Mouse (Mus musculus): ENCODE measurements around the gene Acacb.

Acacb gene

DNA sequence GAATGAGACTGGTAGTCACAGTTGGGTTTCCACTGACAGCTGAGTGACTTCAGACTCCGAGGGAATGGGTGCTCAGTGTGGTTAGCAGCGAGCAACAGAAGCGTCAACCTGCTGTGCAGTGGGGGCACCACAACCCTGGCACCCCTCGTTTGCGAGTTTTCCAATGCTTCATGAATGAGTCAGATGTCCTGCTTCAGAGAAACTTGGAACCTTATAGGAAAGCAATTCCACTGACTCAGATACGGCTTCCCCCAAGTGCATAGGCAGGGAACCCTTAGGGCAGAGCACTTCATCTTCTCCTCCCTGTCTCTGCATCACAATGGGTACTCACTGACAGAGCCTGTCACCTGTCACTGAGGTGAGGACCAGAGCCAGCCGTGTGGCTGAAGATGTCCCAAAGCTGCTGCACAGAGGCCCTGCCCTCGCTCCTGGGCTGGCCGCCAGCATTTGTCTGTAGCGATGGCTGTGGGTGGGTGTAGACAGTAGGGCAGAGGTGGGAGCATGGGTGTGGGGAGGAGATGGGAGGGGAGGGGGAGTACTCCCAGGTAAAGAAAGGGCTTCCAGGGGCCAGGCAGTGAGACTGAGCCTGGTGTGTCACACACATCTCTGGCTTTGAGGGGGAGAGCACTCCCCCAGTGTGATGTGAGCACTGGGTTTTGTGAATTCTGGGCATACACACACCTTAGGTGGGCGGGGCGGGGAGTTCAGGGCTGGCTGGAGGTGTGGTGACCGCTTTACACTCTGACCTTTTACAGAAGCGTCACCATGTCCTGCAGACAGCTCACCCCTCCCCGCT, 8.7 kb upstream of the Acacb start:
- DNase-seq = no peak

DNA sequence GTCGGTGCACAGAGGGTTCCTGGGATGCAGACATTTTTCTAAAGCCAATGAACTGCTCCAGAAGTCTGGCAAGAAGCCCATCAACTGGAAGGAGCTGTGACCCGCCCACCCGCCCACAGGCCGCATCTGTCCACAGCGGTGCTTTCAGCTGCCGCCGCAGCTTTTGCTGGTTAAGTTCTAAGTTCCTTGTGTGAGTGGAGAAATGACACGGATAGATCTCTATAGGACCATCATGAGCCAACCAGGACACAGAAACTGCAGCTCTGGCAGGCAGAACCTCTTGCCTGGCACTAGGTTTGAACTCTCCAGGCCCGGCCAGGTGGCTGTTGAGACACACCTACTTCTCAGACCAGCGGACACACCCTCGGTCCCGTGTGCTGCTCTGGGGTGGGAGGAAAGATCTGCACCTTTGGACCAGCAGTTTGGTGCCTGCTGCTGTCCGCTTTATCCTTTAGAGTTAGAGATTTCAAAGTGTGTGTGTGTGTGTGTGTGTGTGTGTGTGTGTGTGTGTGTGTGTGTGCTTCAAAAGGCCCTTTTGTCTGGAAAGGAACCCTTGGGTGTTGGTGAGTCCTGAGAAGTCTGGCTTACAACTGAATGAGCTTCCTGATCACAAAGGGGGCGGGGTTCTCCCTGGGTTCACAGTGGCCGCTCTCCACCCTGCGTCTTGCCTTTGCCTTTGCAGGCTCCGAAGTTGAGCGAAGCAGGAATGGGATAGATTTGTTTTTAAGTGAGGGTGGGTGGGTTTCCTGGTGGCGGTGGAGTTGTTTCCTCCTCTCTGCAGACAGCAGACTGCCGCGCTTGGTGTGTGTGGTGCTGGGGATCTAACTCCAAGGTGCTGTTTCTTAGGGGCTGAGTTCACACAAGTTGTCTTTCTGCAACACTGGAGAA, 7.8 kb upstream of the Acacb start:
- DNase-seq = no peak

DNA sequence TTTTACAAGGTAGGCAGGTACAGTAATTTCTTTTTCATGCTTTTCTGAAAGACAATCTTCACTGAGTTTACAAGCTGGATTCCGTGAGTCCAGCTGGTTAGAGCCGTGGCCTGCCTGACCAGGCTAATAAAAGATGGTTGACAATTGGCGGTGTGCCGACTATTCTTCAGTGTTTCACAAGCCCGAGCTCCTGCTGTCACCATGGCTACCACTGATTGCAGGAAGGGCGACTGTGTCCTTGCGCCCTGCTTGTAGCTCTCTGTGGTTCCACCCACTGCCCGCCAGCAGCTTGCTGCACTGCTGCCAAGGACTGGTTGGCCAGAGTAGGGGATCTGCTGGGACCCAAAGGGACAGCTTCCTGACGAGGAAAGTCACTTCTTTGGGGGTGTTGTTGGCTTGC, 7.2 kb upstream of the Acacb start:
- DNase-seq = peak; percentile 32 to 57

DNA sequence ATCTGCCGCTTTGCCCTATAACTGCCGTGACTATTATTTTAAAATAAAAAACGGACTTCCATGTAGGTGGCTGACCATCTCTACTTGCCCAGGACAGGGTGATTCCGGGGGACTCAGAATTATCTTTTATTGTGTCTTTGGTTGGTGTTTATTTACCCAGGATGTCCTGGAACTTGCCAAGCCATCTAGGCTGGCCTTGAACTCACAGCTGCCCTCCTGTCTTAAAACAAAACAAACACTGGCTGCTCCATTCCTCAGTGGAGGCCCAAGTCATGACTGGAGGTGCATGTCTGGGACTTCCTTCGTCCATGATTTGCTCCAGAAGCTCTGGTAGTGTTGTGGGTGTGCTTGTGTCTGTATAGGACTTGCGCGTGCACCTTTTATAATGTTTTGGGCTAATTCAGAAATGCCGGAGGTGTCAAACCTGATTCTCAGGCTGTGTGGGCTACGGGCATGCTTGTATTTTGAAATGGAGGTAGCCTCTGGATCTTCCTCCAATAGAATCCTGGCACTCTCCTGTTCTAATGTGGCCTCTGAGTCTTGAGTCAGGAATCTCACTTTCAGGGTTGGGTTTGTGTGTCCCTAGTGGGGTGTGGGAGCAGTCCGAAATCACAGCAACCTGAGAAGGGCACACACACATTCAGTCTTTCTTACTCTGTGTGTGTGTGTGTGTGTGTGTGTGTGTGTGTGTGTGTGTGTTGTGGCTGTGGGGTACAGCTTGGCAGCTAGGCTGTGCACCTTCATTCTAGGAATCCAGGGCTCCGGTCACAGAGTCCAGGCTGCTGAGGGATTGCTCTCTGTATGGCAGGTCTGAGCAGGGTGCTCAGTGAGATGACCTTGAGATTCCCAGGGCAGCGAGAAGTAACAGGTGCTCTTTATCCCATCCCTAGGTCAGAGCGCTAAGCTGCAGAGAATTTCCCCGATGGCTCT, 973 bp downstream of the Acacb start:
- no peak for DNase-seq

DNA sequence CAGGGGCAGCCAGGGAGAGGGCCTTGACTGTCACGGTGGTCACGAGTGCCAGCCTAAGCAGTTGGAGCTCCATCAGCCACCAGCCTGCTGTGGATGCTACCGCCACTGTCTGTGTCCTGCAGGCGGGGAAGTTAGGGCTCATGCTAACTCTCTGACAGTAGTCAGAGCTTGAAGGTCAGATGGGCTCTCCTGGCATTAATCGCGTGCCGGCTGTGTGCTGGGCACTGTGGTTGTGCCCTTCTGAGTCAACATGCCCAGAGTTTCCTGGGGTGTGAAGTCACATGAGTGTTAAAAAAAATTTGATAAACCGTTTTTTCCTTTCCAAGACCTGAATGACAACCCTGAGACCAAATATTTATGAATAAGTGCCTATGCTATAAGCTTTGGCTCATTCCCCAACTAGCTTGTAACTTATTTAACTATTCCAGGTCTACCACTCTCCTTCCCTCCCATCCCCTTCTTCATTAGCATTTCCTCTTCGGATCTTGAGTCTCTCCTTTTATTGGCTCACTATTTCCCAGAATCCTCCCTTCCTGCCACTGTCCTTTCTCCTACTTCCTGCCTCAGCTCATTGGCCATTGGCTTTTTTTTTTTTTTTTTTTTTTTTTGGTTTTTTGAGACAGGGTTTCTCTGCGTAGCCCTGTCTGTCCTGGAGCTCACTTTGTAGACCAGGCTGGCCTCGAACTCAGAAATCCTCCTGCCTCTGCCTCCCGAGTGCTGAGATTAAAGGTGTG, 6.2 kb downstream of the Acacb start:
- DNase-seq = no peak

DNA sequence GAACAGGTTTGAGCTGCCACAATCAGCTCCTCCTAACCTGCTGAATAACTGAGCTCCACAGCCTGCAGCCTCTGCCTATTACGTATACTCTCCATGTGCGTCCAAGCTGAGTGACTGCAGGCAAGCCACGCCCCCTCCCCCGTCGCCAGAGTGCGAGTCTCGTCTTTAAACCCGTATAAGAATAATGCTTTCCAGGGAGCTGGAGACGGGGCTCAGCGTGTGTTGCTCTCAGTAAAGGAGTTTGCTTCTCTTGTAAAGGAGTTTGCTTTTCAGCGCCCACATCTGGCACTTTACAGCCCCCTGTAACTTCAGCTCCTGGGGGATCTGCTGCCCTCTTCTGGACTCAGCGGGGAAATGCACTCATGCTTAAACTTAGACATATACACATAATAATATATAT, 7.2 kb downstream of the Acacb start:
- no peak for DNase-seq

DNA sequence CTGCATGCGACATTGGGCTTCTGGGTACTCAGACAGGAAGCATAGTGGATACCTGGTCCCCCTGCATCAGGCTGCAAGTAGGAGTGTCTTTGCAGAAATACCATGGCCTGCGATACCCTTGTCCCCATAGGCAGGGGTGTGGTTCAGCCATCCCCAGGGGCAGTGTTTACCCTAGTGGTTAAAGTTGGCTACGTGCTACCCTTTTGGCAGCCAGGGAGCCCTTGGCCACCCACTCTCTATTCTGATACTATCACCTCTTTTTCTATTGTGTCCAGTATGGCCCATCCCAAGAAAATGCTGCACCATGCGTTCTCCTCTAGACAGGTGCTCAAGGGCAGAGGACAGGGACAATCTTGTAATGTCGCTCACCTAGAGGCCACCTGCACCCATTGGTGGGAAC, 8.4 kb downstream of the Acacb start:
- no peak for DNase-seq

DNA sequence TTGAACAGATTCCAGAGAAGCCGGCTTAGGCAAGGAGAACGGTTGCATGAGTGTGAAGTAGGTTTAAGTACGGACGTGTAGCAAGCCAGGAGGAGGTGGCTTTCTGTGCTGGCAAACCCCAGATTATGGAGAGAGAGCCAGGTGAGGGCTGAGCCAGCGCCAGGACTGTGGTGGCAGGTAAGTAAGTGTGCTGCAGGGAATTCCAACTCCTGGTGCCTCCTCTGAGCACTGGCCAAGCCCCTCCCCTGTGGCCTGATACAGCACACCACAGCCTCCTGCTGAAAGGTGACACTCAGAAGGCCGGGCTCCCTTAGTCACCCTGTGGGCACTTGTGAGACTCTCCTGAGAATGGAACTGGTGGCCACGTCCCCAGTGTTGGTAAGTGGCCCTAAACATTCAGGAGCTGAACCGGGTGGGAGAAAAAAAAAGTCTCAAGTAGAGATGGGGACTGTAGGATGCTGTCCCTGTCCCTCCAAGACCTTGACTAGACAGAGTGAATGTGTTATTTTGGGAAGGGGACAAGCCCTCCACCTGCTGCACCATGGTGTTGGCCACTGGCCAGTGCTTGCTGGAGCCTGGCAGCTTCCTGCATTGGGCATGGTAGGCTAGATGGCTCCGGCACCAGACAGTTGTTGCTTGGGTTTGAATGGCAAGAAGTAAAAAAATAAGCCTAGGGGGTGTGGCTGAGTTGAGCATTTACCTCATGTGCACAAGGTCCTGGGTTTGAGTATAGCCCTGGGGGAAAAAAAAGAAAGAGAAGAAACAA, 9.0 kb downstream of the Acacb start:
- DNase-seq = no peak

DNA sequence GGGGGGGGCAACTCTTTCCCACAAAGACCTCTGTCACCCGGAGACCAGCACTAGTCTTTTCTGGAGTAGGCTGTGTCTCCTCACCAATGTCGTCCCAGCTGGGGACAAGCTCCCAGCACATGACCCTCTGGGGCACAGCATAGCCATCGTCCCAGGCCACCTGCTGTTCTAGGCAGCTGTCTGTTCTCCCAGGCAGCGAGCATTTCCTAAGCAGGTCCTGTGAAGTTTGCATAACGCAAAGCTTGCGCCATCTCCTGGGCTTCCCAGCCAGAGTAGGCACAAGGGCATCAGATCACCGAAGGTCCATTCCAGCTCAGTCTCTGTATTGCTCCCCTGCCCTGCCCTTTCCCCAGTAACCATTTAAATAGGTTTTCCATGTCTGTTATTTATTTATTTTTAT, 10.9 kb downstream of the Acacb start:
- DNase-seq = no peak

DNA sequence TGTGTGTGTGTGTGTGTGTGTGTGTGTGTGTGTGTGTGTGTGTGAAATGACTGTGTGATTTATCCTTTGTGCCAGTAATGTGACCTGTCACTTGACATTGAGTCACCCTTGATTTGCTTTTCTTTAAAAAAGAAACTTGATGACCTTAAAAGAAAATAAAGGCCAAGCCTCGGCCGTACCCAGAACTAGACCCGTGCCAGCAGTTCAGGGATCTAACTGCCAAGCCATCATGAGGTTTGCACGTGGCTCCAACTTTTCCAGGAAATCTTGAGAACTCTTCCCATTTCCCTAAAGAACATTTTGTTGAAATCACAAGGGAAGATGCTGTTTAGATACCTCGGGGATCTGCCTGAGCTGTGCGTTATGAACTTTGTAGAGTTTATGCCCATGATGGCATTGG, 15.1 kb downstream of the Acacb start:
- no peak for DNase-seq

DNA sequence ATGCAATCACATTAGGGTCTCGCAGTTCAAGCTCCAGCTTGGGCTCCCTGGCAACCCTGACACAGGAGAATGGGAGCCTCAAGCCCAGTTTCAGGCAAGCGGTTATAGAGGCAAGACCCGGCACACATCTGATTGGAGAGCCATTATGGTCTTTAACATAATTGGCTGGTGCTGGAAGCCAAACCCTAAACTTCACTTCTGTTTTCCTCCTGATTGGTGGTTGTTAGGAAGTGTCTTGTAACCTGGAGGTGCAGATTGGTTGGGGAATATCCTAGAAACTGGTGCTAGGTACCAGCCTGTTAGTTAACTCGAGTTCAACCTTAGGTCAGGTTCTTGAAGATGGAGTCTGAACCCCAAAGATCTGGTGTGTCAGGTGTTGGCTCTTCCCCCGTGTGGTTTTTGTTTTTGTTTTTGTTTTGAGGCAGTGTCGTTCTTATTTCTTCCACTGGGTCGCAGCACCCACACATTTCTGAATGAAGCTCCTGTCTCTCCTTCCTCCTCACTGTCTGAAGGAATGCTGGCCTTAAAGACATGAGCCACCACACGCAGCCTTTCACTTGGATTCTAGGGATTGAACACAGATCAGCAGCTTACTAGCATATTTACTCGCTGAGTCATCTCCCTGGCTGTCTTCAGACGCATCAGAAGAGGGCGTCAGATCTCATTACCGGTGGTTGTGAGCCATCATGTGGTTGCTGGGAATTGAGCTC, 15.9 kb downstream of the Acacb start:
- DNase-seq = no peak

DNA sequence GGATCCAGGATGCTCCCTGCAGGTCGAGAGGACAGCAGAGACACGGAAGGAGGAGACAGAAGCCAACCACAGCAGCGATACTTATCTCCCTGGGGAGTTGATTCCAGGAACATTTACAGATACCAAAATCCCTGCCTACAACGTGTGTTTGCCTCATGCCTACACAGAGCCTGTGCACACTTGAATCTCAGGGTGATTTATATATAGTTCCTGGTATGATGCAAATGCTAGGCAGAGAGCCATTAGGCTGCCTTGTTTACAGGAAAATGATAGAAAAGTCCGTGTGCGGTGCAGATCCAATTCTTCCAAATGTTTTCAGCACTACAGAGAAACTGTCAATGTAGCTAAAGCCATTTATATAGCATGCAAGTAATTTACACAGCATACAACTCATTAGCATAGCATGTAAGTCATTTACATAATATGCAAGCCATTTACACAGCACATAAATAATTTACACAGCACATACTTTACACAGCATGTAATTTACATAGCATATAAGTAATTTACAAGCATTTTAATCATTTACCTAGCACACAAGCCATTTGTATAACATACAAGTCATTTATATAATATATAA, 16.9 kb downstream of the Acacb start:
- no peak for DNase-seq

DNA sequence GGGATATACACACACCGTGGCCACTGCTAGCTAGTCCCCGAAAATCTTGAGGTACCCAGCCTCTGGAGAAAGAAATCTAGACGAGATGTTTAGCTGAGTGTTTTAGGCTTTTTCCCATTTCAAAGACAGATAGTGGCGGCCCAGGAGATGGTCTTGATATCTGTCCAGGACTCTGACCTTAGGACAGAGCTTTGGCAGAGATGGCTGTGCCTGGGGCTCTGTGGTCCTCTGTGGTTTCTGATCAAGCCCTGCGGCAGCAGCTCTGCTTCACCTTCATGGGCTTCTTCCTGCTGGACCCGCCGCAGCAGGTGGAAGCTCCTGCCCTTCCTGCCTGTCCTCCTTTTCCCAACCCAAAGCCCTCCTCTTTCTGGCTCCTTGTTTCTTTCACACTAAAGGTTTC, 24.0 kb downstream of the Acacb start:
- DNase-seq = no peak

DNA sequence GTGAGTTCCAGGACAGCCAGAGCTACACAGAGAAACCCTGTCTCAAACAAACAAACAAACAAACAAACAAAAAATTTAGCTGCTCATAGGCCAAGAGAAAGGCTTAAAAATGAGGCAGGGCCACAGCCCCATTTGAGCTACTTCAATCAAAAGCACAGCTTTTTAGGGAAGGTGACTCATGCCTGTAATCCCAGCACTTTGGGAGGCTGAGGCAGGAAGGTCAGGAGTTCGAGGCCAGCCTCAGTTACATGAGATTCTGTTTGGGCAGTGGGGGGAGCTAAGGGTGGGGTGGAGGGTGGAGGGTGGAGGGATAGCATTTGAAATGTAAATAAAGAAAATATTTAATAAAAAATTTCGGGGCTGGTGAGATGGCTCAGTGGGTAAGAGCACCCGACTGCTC, 26.6 kb downstream of the Acacb start:
- no peak for DNase-seq

DNA sequence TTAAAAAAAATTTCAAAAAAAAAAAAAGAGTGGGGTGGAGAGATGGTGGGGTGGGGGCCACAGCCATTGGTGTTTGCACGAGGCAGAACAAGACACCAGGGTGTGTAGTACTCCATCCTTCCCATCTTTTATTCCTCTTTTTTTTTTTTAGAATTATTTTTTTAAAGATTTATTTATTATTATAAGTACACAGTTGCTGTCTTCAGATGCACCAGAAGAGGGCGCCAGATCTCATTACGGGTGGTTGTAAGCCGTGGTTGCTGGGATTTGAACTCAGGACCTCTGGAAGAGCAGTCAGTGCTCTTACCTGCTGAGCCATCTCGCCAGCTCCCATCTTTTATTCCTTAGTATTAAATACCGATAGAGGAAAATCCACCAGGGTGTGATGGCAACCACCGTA, 27.1 kb downstream of the Acacb start:
- no peak for DNase-seq

DNA sequence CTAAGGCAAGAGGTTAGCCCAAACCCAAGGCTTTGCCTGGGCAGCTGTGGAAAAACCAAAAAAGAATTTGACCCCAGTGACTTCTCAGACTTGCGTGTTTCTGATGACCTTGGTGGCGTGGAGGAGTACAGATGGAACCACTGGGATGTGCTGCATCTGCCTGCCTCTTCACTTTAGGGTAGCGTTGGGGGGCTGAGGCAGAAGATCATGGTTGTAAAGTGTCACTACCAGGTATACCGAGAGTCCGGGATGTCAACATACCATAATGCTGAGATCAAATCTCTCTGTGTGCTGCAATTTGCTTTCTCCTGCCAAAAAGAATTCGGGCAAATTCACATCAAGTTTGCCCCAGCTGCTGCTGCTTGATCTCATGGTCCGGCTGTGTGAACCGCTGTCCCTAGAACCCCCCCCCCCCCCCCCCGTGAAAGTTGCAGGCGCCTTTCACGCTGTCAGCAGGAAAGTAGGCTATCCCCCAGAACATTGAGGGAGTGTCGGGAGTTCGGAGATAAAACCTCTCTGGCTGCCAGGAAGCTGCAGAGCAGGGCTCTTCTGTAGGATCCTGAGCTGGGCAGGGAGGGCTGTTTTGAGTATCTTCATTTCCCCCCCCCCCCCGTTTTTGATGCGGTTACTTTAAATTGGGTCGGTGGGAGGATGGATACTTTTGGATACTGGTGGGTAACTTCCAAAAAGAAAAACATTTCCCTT, 27.7 kb downstream of the Acacb start:
- no peak for DNase-seq

DNA sequence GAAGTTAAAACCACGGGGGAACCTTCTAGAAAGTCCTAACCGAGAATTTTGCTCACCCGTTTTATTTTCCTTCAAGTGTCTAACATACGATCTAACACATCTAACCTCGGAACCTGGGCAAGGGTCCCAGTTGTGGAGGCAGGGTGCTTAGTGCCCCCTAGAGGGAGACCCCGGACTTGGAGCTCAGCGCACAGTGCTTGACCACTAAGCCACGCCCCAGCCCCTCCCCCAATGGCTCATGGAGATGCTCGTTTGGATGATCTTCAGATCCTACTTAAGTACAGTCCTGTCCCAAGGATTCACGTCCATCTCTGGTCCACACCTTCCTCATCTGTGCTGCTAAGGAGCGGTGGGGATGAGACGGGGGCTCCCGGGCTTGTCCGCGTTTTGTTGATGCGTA, 28.3 kb downstream of the Acacb start:
- no peak for DNase-seq

DNA sequence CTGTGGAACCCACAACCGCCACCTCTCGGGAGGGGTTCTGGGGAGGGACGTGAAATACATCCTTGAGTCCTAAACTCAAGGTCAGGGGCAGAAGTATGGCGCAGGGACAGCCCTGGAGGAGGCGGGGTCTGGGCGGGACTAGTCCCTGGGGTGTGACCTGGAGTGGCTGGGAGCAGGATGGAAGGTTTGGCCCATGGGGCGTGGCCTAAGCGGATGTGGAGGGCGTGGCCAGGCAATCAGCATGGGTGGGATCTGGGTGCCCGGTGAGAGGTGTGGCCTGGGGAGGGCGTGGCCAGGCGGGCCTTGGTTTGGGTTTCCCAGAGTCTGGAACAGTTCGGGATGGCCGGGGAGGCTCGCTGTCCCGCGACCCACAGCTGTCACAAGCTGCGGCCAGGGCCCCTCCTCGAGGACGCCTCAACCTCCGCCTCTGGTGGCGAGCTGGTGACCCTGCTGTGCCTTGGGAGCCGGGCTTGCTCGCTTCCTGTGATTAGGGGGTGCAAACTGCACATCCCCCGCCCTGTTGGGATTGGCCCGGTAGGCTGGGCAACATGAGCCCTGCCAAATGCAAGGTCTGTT, 29.3 kb downstream of the Acacb start:
- DNase-seq = peak; percentile 40 to 60
